Mouse (Mus musculus) brain, embryonic 18.5 days (tissue): ENCODE data around the gene Fap.

Source experiments
- DNase-seq: peaks from one replicate; pipeline ENCODE4 v3.0.0-alpha.2; 2012; ENCODE audit warnings: low read depth, low spot score

Fap gene

DNA sequence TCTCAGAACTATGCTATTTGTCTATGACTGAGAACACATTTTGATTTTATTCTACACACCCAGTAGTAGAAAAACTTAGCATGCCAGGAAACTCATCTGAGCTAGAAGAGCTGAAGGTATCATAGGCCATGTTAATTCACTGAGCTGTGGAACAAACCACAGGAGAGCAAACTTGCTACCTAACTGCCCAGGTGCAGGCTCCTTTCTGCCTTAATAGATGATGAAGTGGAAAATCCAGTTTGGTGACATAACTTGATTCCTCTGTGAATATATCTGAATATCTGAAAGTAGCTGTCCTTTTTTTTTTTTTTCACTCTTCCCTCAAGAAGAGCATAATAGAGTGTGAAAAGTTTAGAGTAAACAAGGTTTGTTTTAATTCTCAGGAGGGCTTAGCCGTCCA lies 42.8 kb downstream of the Fap start:
- no peak for DNase-seq

DNA sequence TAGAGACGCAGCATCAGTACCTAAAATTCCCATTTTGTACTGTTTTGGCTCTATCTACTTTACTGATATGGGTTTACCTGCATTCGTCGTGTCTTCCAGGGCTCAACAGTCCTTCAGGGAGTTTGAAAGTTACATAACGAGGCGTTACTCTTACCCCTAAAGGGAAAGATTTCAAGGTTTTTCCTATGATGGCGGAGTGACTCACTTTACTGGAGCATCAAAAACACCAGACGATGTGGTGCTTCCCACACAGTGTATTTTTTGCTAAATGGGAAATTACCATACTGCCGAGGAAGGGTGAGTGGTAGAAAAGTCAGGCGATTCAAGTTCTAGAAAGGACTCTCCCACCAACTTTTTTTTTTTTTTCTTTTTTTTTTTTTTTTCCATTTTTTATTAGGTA lies 47.5 kb downstream of the Fap start:
- no peak for DNase-seq

DNA sequence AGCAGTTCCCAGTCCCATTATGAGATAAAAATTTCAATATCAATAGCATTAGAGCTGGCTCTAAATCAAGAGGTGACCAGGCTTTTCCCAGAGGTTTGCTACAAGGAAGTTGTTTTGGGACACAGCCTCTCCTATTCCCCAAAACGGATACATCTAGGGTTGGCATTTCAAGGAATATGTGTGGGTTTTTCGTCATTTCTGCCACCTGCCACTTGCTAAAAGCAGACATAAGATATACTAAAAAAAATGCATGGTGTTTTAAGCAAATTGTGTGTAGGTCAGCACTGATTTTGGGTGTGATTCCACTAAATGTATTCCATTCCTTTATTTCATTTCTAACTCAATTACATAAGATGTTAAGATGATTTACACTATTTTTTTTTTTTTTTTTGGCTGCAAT lies 56.1 kb downstream of the Fap start:
- no peak for DNase-seq

DNA sequence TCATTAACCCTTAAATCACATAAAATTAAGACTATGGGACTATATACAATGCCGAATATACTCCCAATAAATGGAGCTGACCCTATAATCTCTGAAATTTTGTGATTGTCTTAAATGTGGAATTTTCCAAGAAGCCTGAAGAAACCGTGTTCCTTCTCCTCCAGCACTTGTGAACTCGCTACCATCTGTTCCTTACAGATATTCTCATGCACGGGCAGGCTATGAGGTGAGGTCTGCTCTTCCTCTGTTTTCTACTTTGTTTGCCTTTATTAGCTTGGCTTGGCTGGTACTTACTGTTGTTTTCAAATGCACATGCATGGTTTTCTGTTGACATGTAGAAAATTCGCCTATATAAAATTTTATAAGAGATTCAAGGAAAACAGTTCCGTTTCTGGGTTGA lies 59.4 kb downstream of the Fap start:
- DNase-seq: no peak

DNA sequence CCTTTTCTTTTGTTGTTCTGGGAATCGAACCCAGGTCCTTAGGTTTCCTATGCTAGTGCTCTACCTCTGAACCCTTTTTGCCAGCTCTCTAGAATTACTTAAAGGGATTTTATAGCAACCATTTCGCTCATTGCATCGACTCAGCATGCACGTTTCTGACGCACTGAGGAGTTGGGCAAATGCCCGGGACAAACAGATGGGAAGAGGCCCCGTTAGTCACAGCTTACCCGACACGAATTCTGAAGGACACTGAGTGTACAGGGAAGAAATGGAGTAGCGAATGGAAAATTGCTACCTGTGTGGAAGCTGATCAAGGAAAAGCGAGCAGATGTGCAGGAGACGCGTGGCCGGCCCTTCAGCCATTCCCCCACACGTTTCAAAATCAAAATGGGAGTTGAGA lies 60.4 kb downstream of the Fap start:
- DNase-seq: no peak

DNA sequence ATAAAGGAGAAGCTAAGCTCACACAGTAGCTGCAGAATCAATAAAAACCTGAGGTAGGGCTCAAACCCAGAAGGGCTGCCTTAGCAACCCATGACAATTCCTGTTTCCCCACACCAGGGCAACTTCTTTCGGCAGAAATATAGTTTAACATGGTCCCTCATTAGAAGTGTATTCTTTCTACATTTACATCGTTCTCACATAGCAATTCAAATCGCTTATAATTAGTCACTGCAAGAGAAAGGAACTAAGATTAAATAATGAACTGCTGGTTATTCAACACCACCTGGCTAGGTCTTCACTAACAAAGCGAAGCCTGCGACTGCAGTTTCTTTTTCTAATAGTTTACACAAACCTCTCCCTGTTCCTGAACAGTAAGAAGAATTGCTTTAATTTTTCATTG lies 66.7 kb downstream of the Fap start:
- no peak for DNase-seq

DNA sequence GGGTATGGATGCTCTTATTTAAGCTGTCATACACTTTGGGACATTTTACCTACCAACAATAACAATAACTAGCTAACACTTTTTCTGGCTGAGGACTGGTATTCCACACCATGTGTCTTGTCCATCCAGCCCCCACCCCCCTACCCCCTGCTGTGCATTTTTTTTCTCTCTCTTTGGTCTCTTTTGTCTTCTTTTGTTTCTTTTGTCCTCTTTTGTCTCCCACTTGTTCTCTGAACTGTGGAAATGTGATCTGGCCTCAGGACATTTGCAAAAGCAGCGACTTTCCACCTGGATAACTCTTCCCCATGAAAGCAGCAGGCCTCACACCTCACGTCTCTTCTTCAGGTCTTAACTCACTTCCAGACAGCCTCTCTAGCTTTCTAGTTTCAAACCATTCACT lies 67.4 kb downstream of the Fap start:
- DNase-seq: no peak

DNA sequence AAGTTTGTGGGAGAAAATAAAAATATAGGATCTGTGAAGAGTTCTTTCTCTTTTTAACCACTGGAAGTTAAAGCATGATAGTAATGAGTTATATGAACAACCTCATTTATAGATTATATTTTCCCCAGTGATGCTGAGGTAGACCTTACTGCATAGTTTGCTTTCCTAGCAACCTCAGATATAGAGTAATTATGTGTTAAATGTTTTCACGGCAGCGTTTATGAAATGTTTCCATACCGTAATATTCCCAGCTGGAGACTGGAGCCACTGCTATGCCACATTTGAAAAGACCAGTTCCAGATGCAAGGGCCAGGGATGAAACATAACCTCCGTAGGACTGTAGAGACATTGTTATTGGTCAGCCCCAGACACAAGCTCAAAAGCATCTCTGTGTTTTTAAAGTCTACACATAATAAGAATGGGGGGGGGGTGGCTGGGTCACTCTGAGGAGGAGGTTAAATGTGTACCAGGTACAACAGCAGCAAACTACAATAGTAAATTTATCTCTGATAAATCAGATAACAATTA lies 69.5 kb downstream of the Fap start:
- DNase-seq: no peak

DNA sequence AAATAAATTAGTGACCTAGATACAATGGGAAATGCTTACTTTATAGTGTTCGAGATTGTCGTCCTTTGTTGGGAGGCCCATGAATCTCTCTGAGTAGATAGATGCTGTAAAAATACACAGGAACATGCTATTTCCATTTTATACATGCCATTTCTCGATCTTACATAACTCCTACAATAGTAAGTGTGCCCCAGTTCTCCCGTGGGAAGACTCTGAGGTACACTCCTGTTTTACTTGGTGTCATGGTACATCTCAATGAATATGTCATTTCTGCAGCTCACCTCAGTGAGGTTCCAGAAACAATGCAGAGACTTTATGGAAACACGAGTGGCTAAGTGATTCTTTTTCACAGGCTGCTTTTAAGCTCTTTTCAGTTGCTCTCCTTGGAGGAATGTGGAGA lies 70.5 kb downstream of the Fap start:
- no peak for DNase-seq

DNA sequence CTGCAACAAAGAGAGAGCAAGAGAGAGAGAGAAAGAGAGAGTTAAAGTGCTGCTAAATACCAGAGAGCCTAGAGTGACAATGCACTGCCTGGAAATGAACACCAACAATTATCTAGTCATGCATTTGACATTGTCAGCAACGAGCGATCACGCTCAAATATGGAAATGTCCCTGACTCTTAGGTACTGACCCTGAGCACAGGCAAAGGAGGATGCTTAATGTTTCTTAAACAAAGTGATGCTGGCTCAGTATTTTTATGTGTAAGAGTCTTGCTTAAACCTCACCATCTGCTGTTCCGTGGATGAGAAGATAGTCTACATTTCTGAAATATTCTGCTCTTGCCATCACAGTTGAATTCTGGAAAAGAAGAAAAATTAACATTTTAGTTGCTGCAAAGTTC lies 71.4 kb downstream of the Fap start:
- DNase-seq: no peak

DNA sequence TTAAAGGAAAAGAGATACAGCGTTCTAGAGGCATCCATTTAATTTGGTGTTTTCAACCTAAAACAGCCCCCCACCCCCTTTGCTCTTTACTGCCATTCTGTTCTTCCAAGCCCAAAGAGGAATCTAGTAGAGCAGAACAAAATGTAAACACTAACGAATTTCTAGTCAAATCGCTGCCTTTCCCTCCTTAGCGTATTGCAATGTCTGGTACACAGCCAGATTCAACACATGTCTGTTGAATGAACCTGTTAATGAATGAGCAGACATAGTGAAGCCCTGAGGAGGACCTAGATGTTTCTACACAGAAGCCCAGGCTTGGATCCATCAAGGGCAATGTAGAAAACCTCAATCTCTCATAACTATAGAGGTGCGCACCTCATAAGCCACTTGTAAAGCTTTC lies 75.1 kb downstream of the Fap start:
- DNase-seq: no peak

DNA sequence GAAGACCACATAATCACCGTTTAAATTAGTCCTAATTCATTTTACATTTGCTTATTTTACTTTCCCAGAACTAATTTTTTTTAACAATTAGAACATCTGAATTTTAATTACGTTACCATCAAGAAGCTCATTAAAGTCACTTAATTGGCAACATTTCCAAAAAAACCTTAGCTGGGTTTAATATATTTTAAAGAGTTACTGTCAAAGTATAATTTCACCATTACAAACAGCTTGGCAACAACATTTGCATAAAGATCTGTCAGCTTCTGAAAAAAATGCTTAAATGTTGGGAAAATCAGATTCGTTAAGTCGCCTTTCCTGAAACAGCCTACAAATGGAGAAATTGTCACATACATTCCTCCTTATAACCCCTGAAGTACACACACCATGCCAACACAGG lies 75.8 kb downstream of the Fap start:
- no peak for DNase-seq

DNA sequence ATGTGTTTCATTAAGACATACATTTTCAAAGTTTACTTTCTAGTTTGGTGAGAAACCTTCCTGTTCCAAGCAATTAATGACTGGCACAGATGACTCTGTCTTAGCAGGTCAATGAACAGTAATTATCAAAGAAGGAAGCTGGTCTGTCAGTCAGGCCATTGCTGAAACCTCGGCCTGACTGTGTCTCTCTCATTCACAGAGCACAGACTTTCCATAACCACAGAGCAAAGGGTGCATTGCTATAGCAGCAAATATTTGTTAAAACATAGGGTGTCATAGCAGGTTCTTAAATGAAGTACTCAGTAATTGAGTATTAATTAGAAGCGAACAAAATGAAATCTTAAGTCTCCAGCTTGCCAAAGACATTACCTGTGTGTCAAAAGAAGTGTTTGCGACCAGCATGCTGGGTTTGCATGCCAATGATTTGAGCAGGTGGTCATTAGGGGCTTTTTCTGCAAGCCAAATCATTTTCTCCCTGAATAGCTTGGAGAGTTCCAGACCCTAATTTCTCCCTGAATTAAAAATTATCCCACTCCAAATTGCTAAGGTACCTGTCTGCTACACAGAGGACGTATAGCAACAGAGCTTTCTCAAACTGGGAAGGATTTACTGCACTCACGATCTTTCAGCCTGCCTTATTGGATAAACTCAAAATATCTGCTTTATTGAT lies 76.4 kb downstream of the Fap start:
- no peak for DNase-seq

DNA sequence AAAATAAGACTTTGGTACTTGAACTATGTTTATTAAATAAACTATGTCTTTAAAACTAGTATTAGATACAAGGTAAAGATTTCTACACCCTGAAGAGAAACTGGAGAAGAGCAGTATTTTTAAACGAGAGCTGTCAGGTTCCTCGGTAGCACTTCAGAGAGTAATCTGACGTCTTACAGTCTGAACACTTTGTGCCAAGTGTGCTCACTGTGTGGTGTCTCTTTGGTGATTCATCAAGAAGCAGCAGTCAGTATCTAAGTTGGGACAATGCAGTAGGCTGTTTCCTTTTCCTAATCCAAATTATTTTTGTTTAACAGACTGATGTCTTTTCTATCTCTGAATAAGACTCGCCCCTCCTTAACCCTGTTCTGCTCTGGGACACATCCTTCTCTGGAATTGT lies 78.5 kb downstream of the Fap start:
- no peak for DNase-seq

DNA sequence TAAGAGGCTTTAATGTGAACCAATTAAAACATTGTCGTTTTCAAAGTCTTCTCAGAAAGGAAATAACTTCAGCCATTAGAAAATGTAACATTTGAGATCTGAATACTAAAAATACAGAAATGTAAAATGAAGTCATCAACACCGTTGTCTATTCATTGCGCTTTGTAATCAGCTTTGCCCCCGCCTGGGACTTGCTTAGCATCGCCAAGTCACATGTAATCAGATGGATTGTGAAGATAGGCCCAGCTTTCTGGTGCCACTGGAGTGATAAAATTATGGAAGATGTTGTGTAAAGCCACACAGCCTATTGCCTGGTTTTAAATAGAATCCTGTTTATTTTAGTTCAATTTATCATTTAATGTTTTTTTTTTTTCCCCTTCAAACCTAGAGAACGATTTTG lies 84.0 kb downstream of the Fap start:
- DNase-seq: no peak

DNA sequence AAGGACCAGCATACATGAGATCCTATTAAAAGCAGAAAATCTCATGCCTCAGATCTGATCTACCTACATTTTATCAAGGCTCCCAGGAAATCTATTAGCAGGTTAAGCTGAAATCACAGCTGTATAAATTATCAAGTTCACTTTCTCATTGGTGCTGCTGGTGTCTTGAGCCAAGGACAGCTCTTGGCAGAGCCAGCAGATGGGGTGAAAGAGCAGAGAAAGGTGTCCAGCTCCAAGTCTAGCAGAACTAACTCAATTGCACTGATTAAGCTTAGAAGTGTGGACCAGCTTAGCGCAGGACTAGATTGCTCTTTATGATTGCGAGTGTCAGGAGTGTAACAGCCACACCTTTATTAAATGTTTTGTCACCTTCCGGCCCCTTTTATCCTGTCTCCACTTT lies 89.0 kb downstream of the Fap start:
- no peak for DNase-seq

DNA sequence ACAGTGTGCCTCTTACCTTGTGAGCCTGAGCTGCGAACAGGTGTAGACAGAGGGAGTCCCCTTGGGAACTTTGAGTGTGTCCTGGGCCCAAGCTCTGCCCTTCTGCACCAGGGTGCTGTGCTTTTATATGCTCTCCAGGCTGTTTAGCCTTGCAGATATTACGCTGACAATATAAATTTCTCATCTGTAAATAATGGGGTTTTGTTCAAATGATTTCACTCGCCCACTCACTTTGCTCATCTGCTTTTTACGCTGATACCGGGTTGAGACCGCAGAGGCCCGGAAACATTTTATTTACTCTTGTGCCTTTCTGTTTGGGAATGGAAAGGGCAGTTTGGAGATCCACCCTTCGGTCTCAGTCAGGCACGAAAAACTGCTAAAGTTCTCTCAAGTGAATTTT lies 90.3 kb downstream of the Fap start, which contains the start of gene Gcg:
Gene Gcg (minus strand): TSS at position 101 of the 400 bp plus-strand sequence.
- no peak for DNase-seq

DNA sequence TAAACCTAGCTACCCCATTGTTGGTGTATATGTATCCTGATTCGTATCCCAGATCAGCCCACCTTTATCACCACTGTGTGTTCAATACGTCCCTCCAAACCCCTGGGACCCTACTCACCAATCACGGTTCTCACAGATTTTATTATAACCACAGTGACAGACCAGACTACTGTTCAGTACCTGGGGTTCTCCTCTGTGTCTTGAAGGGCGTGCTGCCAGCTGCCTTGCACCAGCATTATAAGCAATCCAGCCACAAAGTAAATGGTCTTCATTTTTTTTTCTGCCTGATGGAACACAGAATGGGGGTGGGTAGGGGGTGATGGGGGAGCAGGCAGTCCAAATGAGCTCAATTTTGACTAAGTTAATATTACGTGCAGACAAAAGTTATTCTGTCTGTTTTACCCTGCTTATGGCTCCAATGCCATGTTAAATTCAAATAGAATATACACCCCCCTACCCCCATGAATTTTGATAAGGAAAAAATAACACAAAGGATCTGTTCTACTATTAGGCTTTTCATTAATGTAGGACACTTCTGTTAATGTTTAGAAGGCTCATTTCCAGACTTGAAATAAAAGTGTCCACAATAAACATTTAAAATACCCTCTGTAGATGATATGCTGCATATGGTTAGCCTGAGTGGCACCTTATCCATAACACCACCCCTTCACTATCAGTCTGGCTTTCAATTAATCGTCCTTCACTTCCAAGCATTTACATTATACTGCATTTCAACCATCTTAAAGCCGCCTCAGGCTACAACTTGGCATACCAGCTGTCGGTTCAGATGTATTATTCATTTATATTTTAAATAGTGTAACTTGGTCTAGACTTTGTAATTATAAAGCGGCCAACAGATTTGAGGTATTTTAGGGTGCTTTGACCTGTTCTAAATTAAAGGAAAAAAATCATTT lies 93.3 kb downstream of the Fap start:
- no peak for DNase-seq

DNA sequence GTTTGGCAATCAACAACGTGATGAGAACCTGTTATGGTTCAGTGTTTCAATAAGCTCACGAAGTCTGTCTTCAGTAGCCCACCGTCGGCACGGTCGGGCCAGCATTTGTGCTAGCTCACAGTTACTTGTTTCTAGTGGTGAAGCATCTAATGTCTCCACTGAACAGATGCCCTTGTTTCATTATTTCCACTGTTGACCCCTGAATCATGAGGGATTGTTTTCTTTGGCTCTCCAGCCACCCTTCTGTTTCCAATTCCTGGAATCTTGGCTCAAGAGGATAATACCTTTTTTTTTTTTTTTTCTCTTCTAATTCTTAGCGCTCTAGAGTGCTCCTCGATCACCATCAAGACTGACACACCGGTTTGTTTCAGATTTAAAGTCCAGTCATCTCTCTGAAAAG lies 104.3 kb downstream of the Fap start:
- DNase-seq: no peak

DNA sequence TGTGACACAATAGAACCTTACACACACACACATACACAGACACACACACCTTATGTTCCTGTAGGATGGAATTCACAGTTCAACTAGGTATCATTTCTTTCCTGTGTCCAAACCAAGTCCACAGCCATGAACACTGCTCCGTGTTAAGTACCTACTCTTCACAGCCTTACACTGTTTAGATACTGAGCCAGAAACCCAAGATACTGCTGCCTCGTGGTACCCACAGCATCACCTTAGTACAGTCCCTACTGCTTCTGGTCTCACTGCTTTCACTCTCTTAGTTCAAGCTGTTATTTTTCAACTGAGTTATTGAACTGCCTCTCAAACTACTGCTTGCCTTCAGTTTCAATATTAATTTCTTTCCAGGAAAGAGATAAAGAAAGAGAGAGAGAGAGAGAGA lies 110.6 kb downstream of the Fap start:
- no peak for DNase-seq

DNA sequence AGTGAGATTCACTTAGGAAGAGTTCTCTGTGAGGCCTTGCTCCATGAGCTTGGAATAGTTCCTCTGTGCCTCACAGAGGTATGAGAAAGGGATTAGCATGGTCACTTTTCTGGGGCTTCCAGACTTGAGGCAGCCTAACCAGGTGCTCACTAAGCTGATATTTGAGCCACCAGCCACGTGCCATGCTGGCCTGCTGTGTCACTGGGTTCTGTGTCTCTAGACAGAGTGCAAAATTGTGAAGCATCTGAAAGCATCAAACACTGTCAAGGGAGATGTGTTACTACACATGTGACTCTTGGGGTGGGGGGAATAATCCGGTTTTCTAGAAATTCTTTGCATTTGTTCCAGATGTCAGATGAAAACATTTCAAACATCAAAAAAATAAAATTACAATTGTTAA lies 111.7 kb downstream of the Fap start:
- DNase-seq: no peak

DNA sequence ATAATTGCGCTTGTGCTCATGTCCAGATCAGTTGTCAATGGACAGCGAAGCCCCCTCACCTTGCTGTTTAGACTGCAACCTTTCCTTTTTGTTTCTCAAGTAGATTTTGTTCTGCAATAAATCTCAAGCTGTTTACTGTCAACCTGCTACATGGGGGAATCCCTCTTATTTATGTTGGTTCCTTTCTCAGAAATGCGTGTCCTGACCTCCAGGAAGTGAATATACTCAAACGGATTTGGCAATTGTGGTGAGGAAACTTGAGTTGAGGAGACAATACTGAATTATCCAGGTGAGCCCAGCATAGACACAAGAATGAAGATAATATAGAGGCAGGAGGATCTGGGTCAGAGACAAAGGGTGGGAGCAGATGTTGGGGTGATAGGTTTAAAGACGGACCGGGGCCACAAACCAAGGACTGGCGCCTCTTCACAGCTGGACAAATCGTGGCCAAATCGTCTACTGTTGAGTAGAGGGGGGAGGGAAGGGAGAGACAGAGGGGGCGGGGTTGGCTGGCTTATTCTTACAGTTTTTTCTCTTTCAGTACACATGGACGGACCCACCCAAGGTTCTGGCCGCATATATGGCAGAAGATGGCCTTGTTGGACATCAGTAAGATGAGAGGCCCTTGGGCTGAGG lies 112.9 kb downstream of the Fap start:
- DNase-seq: no peak
